Mouse (Mus musculus) MEL (cell line): ENCODE measurements at regions not wholly inside any gene's neighbourhood (a gene's known extent, or its start where the extent isn't known, plus 50 kb on each side); places are given as distances from the start of the nearest gene placed in this dataset.

ENCODE experiments used
- DNase-seq: peaks from one replicate; pipeline ENCODE4 v3.0.0; 2011; ENCODE audit warnings: low read depth, low spot score
- H3K27ac ChIP-seq: 2 replicates; pipeline ENCODE4 v1.5.1; 2012; ENCODE audit warnings: low read depth, mild to moderate bottlenecking, control low read depth, low read length, moderate library complexity; ENCODE audit not compliant: control insufficient read depth
- H3K27me3 ChIP-seq, 2 experiments: fragments of 150-350 bp in 1 of 2; sonication (generic) in 1 of 2; 2 replicates each; pipeline ENCODE4 v1.6.1; 2012; ENCODE audit warnings: low read length in 2 of 2, mild to moderate bottlenecking in 2 of 2, improper control_type of control experiment in 1 of 2, moderate library complexity in 1 of 2; ENCODE audit not compliant: insufficient read depth in 2 of 2, control insufficient read depth in 1 of 2
- H3K36me3 ChIP-seq, 2 experiments: 2 replicates each; pipeline ENCODE4 v1.6.1; 2012 to 2014; ENCODE audit warnings: low read length in 2 of 2, improper control_type of control experiment in 1 of 2, inconsistent platforms in 1 of 2, mild to moderate bottlenecking in 1 of 2; ENCODE audit not compliant: insufficient read depth in 2 of 2, control insufficient read depth in 1 of 2
- H3K4me1 ChIP-seq, 2 experiments: fragments of 150-350 bp in 1 of 2; sonication (generic) in 1 of 2; 2 replicates each; pipeline ENCODE4 v1.6.1; 2012; ENCODE audit warnings: low read length in 2 of 2, improper control_type of control experiment in 1 of 2, mild to moderate bottlenecking in 1 of 2; ENCODE audit not compliant: insufficient read depth in 2 of 2, control insufficient read depth in 1 of 2
- H3K4me3 ChIP-seq, 2 experiments: fragments of 150-350 bp in 1 of 2; sonication (generic) in 1 of 2; 2 replicates each; pipeline ENCODE4 v1.5.1; 2012; ENCODE audit warnings: low read depth in 2 of 2, low read length in 2 of 2, mild to moderate bottlenecking in 2 of 2, moderate library complexity in 2 of 2, control low read depth in 1 of 2, improper control_type of control experiment in 1 of 2; ENCODE audit not compliant: control insufficient read depth in 1 of 2, insufficient read depth in 1 of 2
- H3K79me2 ChIP-seq: 2 replicates; pipeline ENCODE4 v1.6.1; 2012; ENCODE audit warnings: mild to moderate bottlenecking, low read length, moderate library complexity; ENCODE audit not compliant: control insufficient read depth, poor library complexity, insufficient read depth
- H3K9ac ChIP-seq: 2 replicates; pipeline ENCODE4 v1.6.1; 2012; ENCODE audit warnings: low read depth, mild to moderate bottlenecking, control low read depth, low read length, moderate library complexity; ENCODE audit not compliant: control insufficient read depth, poor library complexity, severe bottlenecking
- H3K9me3 ChIP-seq: fragments of 150-350 bp; sonication (generic); replicated peaks from 2 replicates; pipeline ENCODE4 v1.6.1; 2012; ENCODE audit warnings: mild to moderate bottlenecking, low read length, improper control_type of control experiment, moderate library complexity; ENCODE audit not compliant: insufficient read depth
- BHLHE40 ChIP-seq: IDR thresholded peaks from 2 replicates; pipeline ENCODE4 v1.6.1; 2012; ENCODE audit warnings: low read depth, mild to moderate bottlenecking, inconsistent platforms, low read length, improper control_type of control experiment, borderline replicate concordance
- CHD1 ChIP-seq: IDR thresholded peaks from 2 replicates; pipeline ENCODE4 v1.6.1; 2012; ENCODE audit warnings: low read depth, mild to moderate bottlenecking, inconsistent platforms, low read length, improper control_type of control experiment
- CHD2 ChIP-seq: IDR thresholded peaks from 2 replicates; pipeline ENCODE4 v1.6.1; 2011; ENCODE audit warnings: low read length, improper control_type of control experiment
- E2F4 ChIP-seq: IDR thresholded peaks from 2 replicates; pipeline ENCODE4 v1.6.1; 2011; ENCODE audit warnings: low read depth, low read length, improper control_type of control experiment, borderline replicate concordance
- ELF1 ChIP-seq: IDR thresholded peaks from 2 replicates; pipeline ENCODE4 v1.6.1; 2014; ENCODE audit warnings: low read depth, mild to moderate bottlenecking, inconsistent platforms, low read length, improper control_type of control experiment, moderate library complexity
- EP300 ChIP-seq, 2 experiments: IDR thresholded peaks; 2 replicates each; pipeline ENCODE4 v1.6.1; 2011; ENCODE audit warnings: improper control_type of control experiment in 2 of 2, low read length in 2 of 2, low read depth in 1 of 2, mild to moderate bottlenecking in 1 of 2
- GATA1 ChIP-seq: IDR thresholded peaks from 2 replicates; pipeline ENCODE4 v1.6.1; 2011; ENCODE audit warnings: low read depth, low read length, improper control_type of control experiment
- HCFC1 ChIP-seq: IDR thresholded peaks from 2 replicates; pipeline ENCODE4 v1.6.1; 2012; ENCODE audit warnings: low read depth, mild to moderate bottlenecking, inconsistent platforms, low read length, improper control_type of control experiment, moderate library complexity
- KAT2A ChIP-seq: conservative IDR thresholded peaks from 2 replicates; pipeline ENCODE4 v1.6.1; 2012; ENCODE audit warnings: low read depth, low read length, improper control_type of control experiment, inconsistent platforms
- MAFK ChIP-seq: IDR thresholded peaks from 2 replicates; pipeline ENCODE4 v1.6.1; 2011; ENCODE audit warnings: low read depth, mild to moderate bottlenecking, low read length, improper control_type of control experiment, borderline replicate concordance
- MAX ChIP-seq: IDR thresholded peaks from 2 replicates; pipeline ENCODE4 v1.6.1; 2011; ENCODE audit warnings: low read length, improper control_type of control experiment
- MAZ ChIP-seq: IDR thresholded peaks from 2 replicates; pipeline ENCODE4 v1.6.1; 2012; ENCODE audit warnings: low read depth, mild to moderate bottlenecking, inconsistent platforms, low read length, improper control_type of control experiment
- MEF2A ChIP-seq: IDR thresholded peaks from 2 replicates; pipeline ENCODE4 v1.6.1; 2014; ENCODE audit warnings: low read depth, mild to moderate bottlenecking, inconsistent platforms, low read length, improper control_type of control experiment; ENCODE audit not compliant: poor library complexity, insufficient replicate concordance, severe bottlenecking; ENCODE audit errors: extremely low read depth
- MXI1 ChIP-seq: IDR thresholded peaks from 2 replicates; pipeline ENCODE4 v1.6.1; 2011; ENCODE audit warnings: mild to moderate bottlenecking, low read depth, low read length, improper control_type of control experiment
- MYC ChIP-seq: IDR thresholded peaks from 2 replicates; pipeline ENCODE4 v1.6.1; 2011; ENCODE audit warnings: low read depth, mild to moderate bottlenecking, low read length, improper control_type of control experiment, moderate library complexity
- NRF1 ChIP-seq: IDR thresholded peaks from 2 replicates; pipeline ENCODE4 v1.6.1; 2014; ENCODE audit warnings: low read depth, mild to moderate bottlenecking, inconsistent platforms, low read length, improper control_type of control experiment, moderate library complexity; ENCODE audit not compliant: poor library complexity, insufficient read depth, severe bottlenecking
- POLR2A ChIP-seq, 2 experiments: IDR thresholded peaks; 2 replicates each; pipeline ENCODE4 v1.6.1; 2011 to 2012; ENCODE audit warnings: low read length in 2 of 2, mild to moderate bottlenecking in 2 of 2, control low read depth in 1 of 2, improper control_type of control experiment in 1 of 2, low read depth in 1 of 2, moderate library complexity in 1 of 2; ENCODE audit not compliant: control insufficient read depth in 1 of 2, insufficient read depth in 1 of 2, poor library complexity in 1 of 2
- POLR2AphosphoS2 ChIP-seq: IDR thresholded peaks from 2 replicates; pipeline ENCODE4 v1.6.1; 2011; ENCODE audit warnings: low read length, improper control_type of control experiment
- POLR2AphosphoS5 ChIP-seq: IDR thresholded peaks from 2 replicates; pipeline ENCODE4 v1.6.1; 2012; ENCODE audit warnings: low read depth, borderline replicate concordance, mild to moderate bottlenecking, inconsistent platforms, low read length, moderate library complexity, mixed read lengths
- RAD21 ChIP-seq: IDR thresholded peaks from 2 replicates; pipeline ENCODE4 v1.6.1; 2011; ENCODE audit warnings: mild to moderate bottlenecking, low read depth, low read length, improper control_type of control experiment
- RCOR1 ChIP-seq: IDR thresholded peaks from 2 replicates; pipeline ENCODE4 v1.6.1; 2012; ENCODE audit warnings: low read depth, mild to moderate bottlenecking, inconsistent platforms, low read length, improper control_type of control experiment
- SIN3A ChIP-seq: IDR thresholded peaks from 2 replicates; pipeline ENCODE4 v1.6.1; 2012; ENCODE audit warnings: low read length, improper control_type of control experiment, inconsistent platforms
- SMC3 ChIP-seq: IDR thresholded peaks from 2 replicates; pipeline ENCODE4 v1.6.1; 2011; ENCODE audit warnings: low read depth, low read length, improper control_type of control experiment
- TBP ChIP-seq: IDR thresholded peaks from 2 replicates; pipeline ENCODE4 v1.8.0; 2011; ENCODE audit warnings: low read depth, low read length, improper control_type of control experiment
- UBTF ChIP-seq: IDR thresholded peaks from 2 replicates; pipeline ENCODE4 v1.6.1; 2012; ENCODE audit warnings: low read depth, mild to moderate bottlenecking, inconsistent platforms, low read length, improper control_type of control experiment, moderate library complexity, borderline replicate concordance; ENCODE audit not compliant: insufficient read depth
- USF2 ChIP-seq, 2 experiments: IDR thresholded peaks; 2 replicates each; pipeline ENCODE4 v1.6.1; 2011 to 2012; ENCODE audit warnings: improper control_type of control experiment in 2 of 2, low read length in 2 of 2, borderline replicate concordance in 1 of 2, inconsistent platforms in 1 of 2, low read depth in 1 of 2, mild to moderate bottlenecking in 1 of 2; ENCODE audit not compliant: insufficient read depth in 1 of 2
- ZC3H11A ChIP-seq: IDR thresholded peaks from 2 replicates; pipeline ENCODE4 v1.6.1; 2012; ENCODE audit warnings: low read depth, mild to moderate bottlenecking, inconsistent platforms, low read length, improper control_type of control experiment
- ZKSCAN1 ChIP-seq: IDR thresholded peaks from 2 replicates; pipeline ENCODE4 v1.6.1; 2012; ENCODE audit warnings: low read depth, mild to moderate bottlenecking, inconsistent platforms, low read length, improper control_type of control experiment, moderate library complexity
- ZNF384 ChIP-seq: IDR thresholded peaks from 2 replicates; pipeline ENCODE4 v1.6.1; 2012; ENCODE audit warnings: low read depth, mild to moderate bottlenecking, inconsistent platforms, low read length, improper control_type of control experiment

DNA sequence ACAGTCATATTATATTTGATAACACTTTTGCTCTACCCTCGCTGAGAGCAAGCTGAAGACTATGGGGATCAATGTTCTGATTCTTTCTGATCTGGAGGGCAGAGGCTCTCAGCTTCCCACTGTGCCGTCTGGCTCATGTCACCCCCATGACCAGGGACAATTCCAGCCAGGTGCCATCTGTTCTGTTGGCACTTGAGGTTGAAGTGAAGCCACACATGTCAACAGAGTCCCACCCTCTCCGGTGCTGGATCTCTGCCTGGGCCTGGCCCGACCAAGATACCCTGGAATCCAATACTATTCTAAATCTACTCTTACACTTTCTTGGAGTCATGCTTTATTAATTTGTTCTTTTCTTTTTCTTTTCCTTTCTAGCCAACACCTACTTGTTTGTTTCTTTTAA, 538.0 kb downstream of the Etv1 start:
- Histone ChIP-seq H3K4me1 (no peaks in the 10 kb centered on the region), H3K9me3 (no peaks in the 10 kb centered on the region), H3K4me3 (no peak overlapping the region), H3K36me3 (no peaks in the 10 kb centered on the region), H3K27me3 (no peaks in the 10 kb centered on the region), H3K27ac (no peak overlapping the region), H3K9ac (no peak overlapping the region), H3K79me2 (no peaks in the 10 kb centered on the region)
- no peak for DNase-seq
- TF ChIP-seq MEF2A (no peak), POLR2A (IDR thresholded peaks at IDR 0.05; ENCODE audit: control insufficient read depth in 1 of 2, insufficient read depth in 1 of 2, low read depth in 1 of 2, low read length in 2 of 2, poor library complexity in 1 of 2) (no peak), MAX (no peak), MAFK (no peak), POLR2AphosphoS2 (no peak), E2F4 (no peak), UBTF (no peak), ELF1 (no peak), CHD1 (no peak), ZKSCAN1 (no peak), KAT2A (no peak), GATA1 (no peak), MYC (no peak), POLR2AphosphoS5 (no peak), ZNF384 (no peak), TBP (no peak), ZC3H11A (no peak), EP300 (IDR thresholded peaks at IDR 0.05; ENCODE audit: low read depth in 1 of 2, low read length in 2 of 2) (no peak), CHD2 (no peak), SMC3 (no peak)

DNA sequence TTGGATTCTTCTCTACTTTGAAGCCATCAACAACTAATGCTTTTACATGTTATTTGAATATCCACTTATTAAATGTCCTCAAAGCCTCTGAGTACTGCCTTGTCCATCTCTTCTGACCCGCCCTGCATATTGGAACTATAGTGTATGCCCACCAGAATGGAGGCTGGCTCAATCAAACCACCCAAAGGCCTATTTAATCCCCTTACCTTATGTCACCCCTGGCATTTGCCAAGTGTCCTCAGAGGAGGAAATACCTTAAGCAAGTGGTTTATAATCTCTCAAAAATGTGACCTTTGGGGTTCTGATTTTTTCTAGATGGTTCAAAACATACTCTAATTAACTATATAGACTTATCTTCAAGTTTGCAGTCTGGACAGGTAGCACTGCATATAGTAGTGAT, 542.3 kb downstream of the Etv1 start:
- no peaks in the 10 kb centered on the region for H3K9me3 ChIP-seq
- TF ChIP-seq MAX (no peak), EP300 (IDR thresholded peaks at IDR 0.05; ENCODE audit: low read depth in 1 of 2, low read length in 2 of 2) (no peak), RAD21 (no peak), TBP (no peak), USF2 (IDR thresholded peaks at IDR 0.05; ENCODE audit: borderline replicate concordance in 1 of 2, insufficient read depth in 1 of 2, low read depth in 1 of 2, low read length in 2 of 2) (no peak), GATA1 (no peak), BHLHE40 (no peak), MAFK (no peak), MXI1 (no peak), HCFC1 (no peak), RCOR1 (no peak), SIN3A (no peak), MAZ (no peak), NRF1 (no peak)
- H3K79me2 ChIP-seq: no peaks in the 10 kb centered on the region

More for the DNA sequence above, 542.3 kb downstream of the Etv1 start:
- Histone ChIP-seq H3K9ac (no peak overlapping the region), H3K27me3 (no peaks in the 10 kb centered on the region), H3K27ac (no peak overlapping the region), H3K4me3 (no peak overlapping the region), H3K36me3 (no peaks in the 10 kb centered on the region), H3K4me1 (no peaks in the 10 kb centered on the region)
- no peak for DNase-seq
